Mouse (Mus musculus): ENCODE data around the gene Adam22. TPM values are rescaled to one million over a fixed set of nuclear protein-coding genes. Genes with fewer than 3 reads are reported as not detected.
"Not testable (repeated sequence)": the region's sequence is repeated elsewhere in the genome, so short reads cannot be mapped to it uniquely, and the experiment has no call there.

Gene Adam22
- polyA plus RNA-seq, 1 experiment from 2014 or later = 32.5 TPM

- ATAC-seq (ENCODE audit: low read depth) = no peak
These were observed 140.9 kb downstream of the Adam22 start for GRCm38 (mm10) chr5:8227073-8227472.

DNA sequence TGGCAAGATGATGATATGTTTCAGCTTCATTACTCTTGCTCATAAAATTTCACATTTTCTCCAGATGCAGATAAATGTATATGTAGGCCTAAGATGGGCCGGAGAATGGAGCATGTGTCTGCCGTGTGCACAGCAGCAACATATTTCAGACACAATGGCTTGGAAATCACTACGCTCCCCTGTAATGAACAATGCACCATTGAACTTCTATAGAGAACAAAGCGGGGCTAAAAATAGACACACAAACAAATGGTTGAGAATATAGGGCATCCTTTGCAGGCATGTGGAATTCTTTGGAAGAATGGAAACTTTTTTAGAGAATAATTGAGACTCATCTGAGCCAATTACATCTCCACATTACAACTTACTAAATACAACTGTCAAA lies 143.6 kb downstream of the Adam22 start:
- H3K9ac ChIP-seq = no peak overlapping the region
- WGBS = 42% methylated on average over 4 of the region's 4 CpGs
- H3K27ac ChIP-seq (replicated peaks) = no peak overlapping the region
- no peaks in the 10 kb centered on the region for H3K36me3 ChIP-seq
- no peak overlapping the region for H3K4me3 ChIP-seq
- H3K4me2 ChIP-seq = no peak overlapping the region
- H3K4me1 ChIP-seq (replicated peaks) = 0 out of 2 replicates have a peak, but pooled peaks cover 8% of the 10 kb centered on the region
- no peaks in the 10 kb centered on the region; the same call in 1 of the 2 replicates for H3K9me3 ChIP-seq
- no peaks in the 10 kb centered on the region for H3K27me3 ChIP-seq
- ATAC-seq (ENCODE audit: low read depth) = peak; percentile 88

More at GRCm38 (mm10) chr5:8227073-8227472, 140.9 kb downstream of the Adam22 start:
- Histone ChIP-seq H3K27ac (replicated peaks) (no peak overlapping the region), H3K36me3 (no peaks in the 10 kb centered on the region), H3K4me1 (replicated peaks) (0 out of 2 replicates have a peak, but pooled peaks cover 8% of the 10 kb centered on the region), H3K27me3 (no peaks in the 10 kb centered on the region), H3K4me2 (no peak overlapping the region), H3K9ac (no peak overlapping the region), H3K9me3 (no peaks in the 10 kb centered on the region), H3K4me3 (no peak overlapping the region)
- 81% methylated on average over 1 of the region's 1 CpGs for WGBS

DNA sequence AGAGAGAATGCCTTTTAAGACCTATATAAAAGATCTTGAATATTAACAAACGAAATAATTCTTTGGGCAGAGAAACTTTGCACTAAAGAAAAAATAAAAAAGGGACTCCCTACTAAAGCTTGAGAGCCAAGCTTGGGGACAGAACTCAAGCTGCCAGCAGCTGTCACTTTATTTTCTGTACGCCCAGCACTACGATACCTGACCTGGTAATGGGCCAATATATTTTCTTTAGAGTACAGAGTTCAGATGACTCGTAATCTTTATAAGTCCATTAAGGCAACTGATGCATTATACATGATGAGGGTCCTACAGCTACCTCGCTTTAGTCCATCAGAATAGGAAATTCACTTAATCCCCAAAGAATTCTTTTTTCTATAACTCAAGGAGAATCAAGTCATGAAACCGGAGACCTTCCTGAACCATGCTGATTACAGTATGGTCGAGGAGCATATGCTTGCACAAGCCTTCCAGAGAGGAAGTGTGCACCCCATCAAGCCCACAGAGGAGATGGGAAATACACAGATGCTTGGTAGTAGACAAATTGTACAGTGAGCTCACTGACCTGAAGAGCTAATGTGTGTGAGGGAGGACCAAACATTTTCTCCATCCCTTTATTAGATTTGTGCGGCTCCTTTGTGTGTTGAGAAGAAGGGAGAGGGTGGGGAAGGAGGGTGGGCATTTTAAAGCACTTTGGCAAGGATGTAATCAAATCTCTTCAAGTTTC lies 144.2 kb downstream of the Adam22 start:
- H3K27ac ChIP-seq (replicated peaks) = peak overlapping the region; percentile 57
- no peak overlapping the region for H3K4me2 ChIP-seq
- no peaks in the 10 kb centered on the region for H3K27me3 ChIP-seq
- H3K36me3 ChIP-seq = no peaks in the 10 kb centered on the region
- 71% methylated on average over 8 of the region's 8 CpGs for WGBS
- H3K9me3 ChIP-seq = no peaks in the 10 kb centered on the region; the same call in 1 of the 2 replicates
- no peak overlapping the region for H3K4me3 ChIP-seq
- H3K4me1 ChIP-seq (replicated peaks) = 0 out of 2 replicates have a peak, but pooled peaks cover 8% of the 10 kb centered on the region
- peak; percentile 67 for ATAC-seq (ENCODE audit: low read depth)
- H3K9ac ChIP-seq = no peak overlapping the region

DNA sequence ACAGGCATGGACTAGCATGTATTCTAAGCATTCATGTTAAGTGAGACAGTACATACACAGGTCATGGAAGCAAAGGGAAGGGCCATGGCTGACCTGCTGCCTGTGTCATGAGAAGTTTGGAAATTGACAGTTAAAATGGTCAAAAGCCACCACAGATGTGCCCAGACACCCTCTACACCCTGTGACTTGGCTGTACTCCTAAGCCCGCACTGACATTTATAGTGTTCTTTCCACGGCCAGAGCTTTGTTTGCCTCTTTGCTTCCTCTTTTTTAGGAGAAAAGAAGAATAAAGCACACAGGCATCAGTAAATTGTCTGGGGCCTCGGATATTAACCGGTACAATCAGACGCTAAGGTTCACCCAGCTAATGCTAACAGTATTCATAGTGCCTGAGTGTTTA lies 146.3 kb downstream of the Adam22 start:
- WGBS = 88% methylated on average over 5 of the region's 5 CpGs
- H3K4me3 ChIP-seq = no peak overlapping the region
- no peaks in the 10 kb centered on the region for H3K36me3 ChIP-seq
- H3K27ac ChIP-seq (replicated peaks) = no peak overlapping the region
- H3K9ac ChIP-seq = no peak overlapping the region
- no peaks in the 10 kb centered on the region for H3K27me3 ChIP-seq
- 0 out of 2 replicates have a peak, but pooled peaks cover 8% of the 10 kb centered on the region for H3K4me1 ChIP-seq (replicated peaks)
- no peaks in the 10 kb centered on the region; the same call in 1 of the 2 replicates for H3K9me3 ChIP-seq
- ATAC-seq (ENCODE audit: low read depth) = no peak
- H3K4me2 ChIP-seq = no peak overlapping the region

DNA sequence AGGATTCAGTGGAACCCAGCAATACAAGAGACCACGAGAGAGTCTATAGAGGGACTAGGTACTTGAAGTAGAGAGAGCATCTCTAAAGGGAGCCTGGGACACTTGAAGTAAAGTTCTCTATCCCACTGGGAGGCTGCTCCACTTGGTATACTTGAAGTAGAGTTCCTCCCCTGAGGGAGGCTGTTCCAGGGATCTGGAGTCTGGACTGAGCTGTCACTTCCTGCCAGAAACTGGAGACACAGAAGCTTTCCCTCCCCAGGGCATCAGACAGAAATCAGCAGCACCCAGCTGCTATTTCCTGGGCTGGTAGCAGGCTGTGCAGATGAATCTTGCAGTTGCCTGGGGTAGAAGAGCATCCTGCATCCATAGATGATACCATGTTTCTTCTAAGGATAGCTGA lies 152.1 kb downstream of the Adam22 start:
- Histone ChIP-seq H3K4me3 (no peak overlapping the region), H3K27me3 (no peaks in the 10 kb centered on the region), H3K4me1 (replicated peaks) (no peaks in the 10 kb centered on the region), H3K36me3 (no peaks in the 10 kb centered on the region), H3K9ac (no peak overlapping the region), H3K27ac (replicated peaks) (no peak overlapping the region), H3K9me3 (no peaks in the 10 kb centered on the region; the same call in 1 of the 2 replicates), H3K4me2 (no peak overlapping the region)
- 81% methylated on average over 1 of the region's 1 CpGs for WGBS
- ATAC-seq (ENCODE audit: low read depth) = no peak

GRCm38 (mm10) chr5:8184992-8185391 lies 183.0 kb downstream of the Adam22 start:
- H3K9me3 ChIP-seq; H3K4me2 ChIP-seq; H3K27ac ChIP-seq (replicated peaks); H3K4me1 ChIP-seq (replicated peaks); H3K36me3 ChIP-seq; H3K9ac ChIP-seq; H3K27me3 ChIP-seq; H3K4me3 ChIP-seq; ATAC-seq (ENCODE audit: low read depth): not testable (repeated sequence)
- 88% methylated on average over 1 of the region's 1 CpGs for WGBS

DNA sequence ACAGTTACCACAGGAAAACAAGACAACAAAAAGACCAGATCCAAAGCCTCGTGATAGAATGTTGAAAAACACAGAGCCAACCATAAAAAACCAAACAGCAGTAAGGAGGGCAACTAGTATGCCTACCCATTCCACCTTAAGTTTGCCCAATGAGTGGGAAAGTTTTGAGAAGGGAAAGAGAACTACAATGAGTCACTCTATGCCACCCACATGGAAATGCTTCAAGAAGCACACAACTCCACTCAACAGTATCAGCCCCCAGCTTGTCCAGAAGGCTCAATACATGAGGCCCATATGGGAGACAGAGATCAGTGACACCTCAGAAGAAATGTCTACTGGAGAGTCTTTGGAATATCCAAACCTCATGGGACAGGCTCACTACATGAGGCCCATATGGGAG lies 187.3 kb downstream of the Adam22 start:
- no peaks in the 10 kb centered on the region for H3K9me3 ChIP-seq
- H3K36me3 ChIP-seq = no peaks in the 10 kb centered on the region
- H3K4me1 ChIP-seq (replicated peaks) = no peaks in the 10 kb centered on the region
- H3K27me3 ChIP-seq = no peaks in the 10 kb centered on the region
- no peak overlapping the region for H3K27ac ChIP-seq (replicated peaks)
- H3K4me2 ChIP-seq = no peak overlapping the region
- no peak overlapping the region for H3K4me3 ChIP-seq
- no peak overlapping the region for H3K9ac ChIP-seq
- ATAC-seq (ENCODE audit: low read depth) = no peak
- 85% methylated on average over 1 of the region's 1 CpGs for WGBS

DNA sequence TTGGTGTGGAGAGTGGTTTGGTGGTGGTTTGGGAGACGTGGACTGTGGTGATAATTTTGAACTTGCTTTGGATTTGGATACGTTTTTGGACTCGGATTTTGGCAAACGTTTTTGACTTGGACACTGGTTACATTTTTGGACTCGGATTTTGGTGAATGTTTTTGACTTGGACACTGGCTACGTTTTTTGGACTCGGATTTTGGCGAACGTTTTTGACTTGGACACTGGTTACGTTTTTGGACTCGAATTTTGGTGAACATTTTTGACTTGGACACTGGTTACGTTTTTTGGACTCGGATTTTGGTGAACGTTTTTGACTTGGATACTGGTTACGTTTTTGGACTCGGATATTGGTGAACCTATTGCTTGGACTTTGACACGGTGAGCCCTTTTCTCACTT lies 189.8 kb downstream of the Adam22 start:
- no peaks in the 10 kb centered on the region for H3K27me3 ChIP-seq
- WGBS = 94% methylated on average over 17 of the region's 17 CpGs
- no peak overlapping the region for H3K4me3 ChIP-seq
- no peak for ATAC-seq (ENCODE audit: low read depth)
- H3K9ac ChIP-seq = no peak overlapping the region
- no peaks in the 10 kb centered on the region for H3K36me3 ChIP-seq
- no peak overlapping the region for H3K27ac ChIP-seq (replicated peaks)
- no peaks in the 10 kb centered on the region for H3K9me3 ChIP-seq
- no peak overlapping the region for H3K4me2 ChIP-seq
- no peaks in the 10 kb centered on the region for H3K4me1 ChIP-seq (replicated peaks)

GRCm38 (mm10) chr5:8164773-8165172 lies 203.2 kb downstream of the Adam22 start:
- no peak for ATAC-seq (ENCODE audit: low read depth)
- H3K9me3 ChIP-seq = no peaks in the 10 kb centered on the region
- no peak overlapping the region for H3K4me3 ChIP-seq
- no peak overlapping the region for H3K27ac ChIP-seq (replicated peaks)
- no peaks in the 10 kb centered on the region for H3K36me3 ChIP-seq
- H3K4me1 ChIP-seq (replicated peaks) = no peaks in the 10 kb centered on the region
- no peak overlapping the region for H3K9ac ChIP-seq
- no peak overlapping the region for H3K4me2 ChIP-seq
- WGBS = 54% methylated on average over 4 of the region's 4 CpGs
- no peaks in the 10 kb centered on the region for H3K27me3 ChIP-seq

GRCm38 (mm10) chr5:8151645-8152044 lies 216.3 kb downstream of the Adam22 start:
- ATAC-seq (ENCODE audit: low read depth) = no peak
- Histone ChIP-seq H3K4me3 (no peak overlapping the region), H3K27me3 (no peaks in the 10 kb centered on the region), H3K36me3 (no peaks in the 10 kb centered on the region), H3K9ac (no peak overlapping the region), H3K9me3 (no peaks in the 10 kb centered on the region), H3K4me2 (no peak overlapping the region), H3K27ac (replicated peaks) (no peak overlapping the region), H3K4me1 (replicated peaks) (no peaks in the 10 kb centered on the region)
- WGBS = 94% methylated on average over 1 of the region's 1 CpGs

- Histone ChIP-seq H3K9me3 (no peaks in the 10 kb centered on the region), H3K27me3 (no peaks in the 10 kb centered on the region), H3K4me2 (no peak overlapping the region), H3K4me1 (replicated peaks) (0 out of 2 replicates have a peak, but pooled peaks cover 6% of the 10 kb centered on the region), H3K36me3 (no peaks in the 10 kb centered on the region), H3K9ac (no peak overlapping the region), H3K4me3 (no peak overlapping the region), H3K27ac (replicated peaks) (no peak overlapping the region)
- ATAC-seq (ENCODE audit: low read depth) = no peak
- WGBS = 92% methylated on average over 2 of the region's 2 CpGs
These were observed 221.8 kb downstream of the Adam22 start for GRCm38 (mm10) chr5:8146146-8146545.

GRCm38 (mm10) chr5:8145473-8145872 lies 222.5 kb downstream of the Adam22 start:
- H3K36me3 ChIP-seq = no peaks in the 10 kb centered on the region
- WGBS = 28% methylated on average over 5 of the region's 5 CpGs

DNA sequence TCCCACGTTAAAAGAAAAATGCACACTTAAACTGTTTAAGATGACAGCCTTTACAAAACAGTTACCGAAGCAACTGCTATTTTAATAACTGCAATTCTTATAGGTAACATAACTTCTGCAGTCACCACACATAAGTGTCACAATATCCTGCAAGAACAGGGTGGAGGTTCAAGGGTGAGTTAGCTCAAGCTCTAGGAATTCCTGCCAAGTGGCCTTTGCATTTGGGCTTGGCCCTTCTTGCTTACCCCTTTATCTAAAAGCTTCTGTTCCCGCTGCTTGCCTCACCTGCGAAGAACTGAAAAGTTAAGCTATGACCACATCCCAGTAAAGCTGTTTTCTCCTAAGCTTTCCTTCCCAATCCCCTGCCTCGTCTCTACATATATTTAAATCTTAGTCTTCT lies 235.4 kb downstream of the Adam22 start:
- Histone ChIP-seq H3K9me3 (no peaks in the 10 kb centered on the region), H3K9ac (no peak overlapping the region), H3K4me3 (no peak overlapping the region), H3K4me1 (replicated peaks) (no peaks in the 10 kb centered on the region), H3K4me2 (no peak overlapping the region), H3K36me3 (peaks cover 18% of the 10 kb centered on the region), H3K27me3 (no peaks in the 10 kb centered on the region), H3K27ac (replicated peaks) (no peak overlapping the region)
- ATAC-seq (ENCODE audit: low read depth) = no peak
- 85% methylated on average over 5 of the region's 5 CpGs for WGBS

More at GRCm38 (mm10) chr5:8145473-8145872, 222.5 kb downstream of the Adam22 start:
- Histone ChIP-seq H3K9ac (no peak overlapping the region), H3K27ac (replicated peaks) (no peak overlapping the region), H3K4me1 (replicated peaks) (0 out of 2 replicates have a peak, but pooled peaks cover 6% of the 10 kb centered on the region), H3K27me3 (no peaks in the 10 kb centered on the region), H3K4me2 (no peak overlapping the region), H3K4me3 (no peak overlapping the region), H3K9me3 (no peaks in the 10 kb centered on the region)
- no peak for ATAC-seq (ENCODE audit: low read depth)

All from neural tube, embryonic 13.5 days (tissue).